ENCODE assay signal across 13 mouse cellular contexts in genomic region chr17:84048533-84048932, GRCm38 (mm10).
DNase-seq lines count a peak whose midpoint lies in the region; ATAC-seq lines count a peak whose summit lies in the region.
"Had no signal": no experiment of that assay in that cellular context is flagged by ENCODE, and none has a peak within 500 bp of the region (broad histone marks: within the 10 kb centered on the region; RNA-seq: fewer than 3 reads in every experiment).

No protein-coding gene starts in this region.

- no peak overlapping the region for H3K4me3 ChIP-seq in liver, embryonic 16.5 days (ENCODE audit: low read depth, low read length)
- no peak overlapping the region for H3K4me3 ChIP-seq in liver, embryonic 12.5 days
- no peak overlapping the region for H3K4me3 ChIP-seq in heart, embryonic 14.5 days (ENCODE audit: control insufficient read depth in 1 of 2, insufficient read depth in 1 of 2, low read depth in 1 of 2, low read length in 2 of 2)
- H3K4me3 ChIP-seq: embryonic facial prominence, embryonic 13.5 days had no signal

- no peaks in the 10 kb centered on the region for H3K36me3 ChIP-seq in liver, embryonic 16.5 days (ENCODE audit: control insufficient read depth, insufficient read depth)
- no peaks in the 10 kb centered on the region for H3K36me3 ChIP-seq in liver, embryonic 12.5 days
- no peaks in the 10 kb centered on the region for H3K36me3 ChIP-seq in heart, embryonic 14.5 days (ENCODE audit: control insufficient read depth, insufficient read depth, low read length)
- H3K36me3 ChIP-seq: embryonic facial prominence, embryonic 13.5 days had no signal

- H3K9ac ChIP-seq in liver, embryonic 16.5 days (ENCODE audit: low read depth, low read length) = no peak overlapping the region
- no peak overlapping the region for H3K9ac ChIP-seq in liver, embryonic 12.5 days
- no peak overlapping the region for H3K9ac ChIP-seq in heart, embryonic 14.5 days (ENCODE audit: low read length)
- H3K9ac ChIP-seq: embryonic facial prominence, embryonic 13.5 days had no signal

- H3K4me2 ChIP-seq in liver, embryonic 16.5 days (ENCODE audit: low read depth, low read length) = no peak overlapping the region
- no peak overlapping the region for H3K4me2 ChIP-seq in liver, embryonic 12.5 days
- no peak overlapping the region for H3K4me2 ChIP-seq in heart, embryonic 14.5 days (ENCODE audit: low read length)
- H3K4me2 ChIP-seq: embryonic facial prominence, embryonic 13.5 days had no signal

- H3K27me3 ChIP-seq in liver, embryonic 16.5 days (ENCODE audit: control insufficient read depth, insufficient read depth, low read depth, low read length) = no peaks in the 10 kb centered on the region
- peaks cover 8% of the 10 kb centered on the region; the same call in 1 of the 2 replicates for H3K27me3 ChIP-seq in liver, embryonic 12.5 days (replicated peaks)
- no peaks in the 10 kb centered on the region for H3K27me3 ChIP-seq in heart, embryonic 14.5 days (ENCODE audit: control insufficient read depth, insufficient read depth, low read length)
- H3K27me3 ChIP-seq: embryonic facial prominence, embryonic 13.5 days had no signal

- no peaks in the 10 kb centered on the region for H3K4me1 ChIP-seq in liver, embryonic 16.5 days (ENCODE audit: control insufficient read depth, low read depth, low read length)
- H3K4me1 ChIP-seq in liver, embryonic 12.5 days = peaks cover 6% of the 10 kb centered on the region; the same call in 1 of the 2 replicates
- peaks cover 14 to 15% of the 10 kb centered on the region in 2 experiments; a peak in 3 of 4 replicates for H3K4me1 ChIP-seq in heart, embryonic 14.5 days (ENCODE audit: control insufficient read depth in 2 of 2, insufficient read depth in 2 of 2, low read length in 2 of 2)

- peak; percentile 63 for ATAC-seq in liver, embryonic 16.5 days (ENCODE audit: low read depth)
- no peak for ATAC-seq in liver, embryonic 12.5 days
- ATAC-seq in heart, embryonic 14.5 days (ENCODE audit: insufficient number of reproducible peaks, insufficient read depth, low FRiP score, low read depth) = peak; percentile 72
- ATAC-seq: forebrain, embryonic 14.5 days had no signal

- peak; percentile 98 for DNase-seq in heart, adult 11 months
- DNase-seq in heart, postnatal 10 days = no peak
- peak; percentile 17 for DNase-seq in brain, adult 2 months (ENCODE audit: low read depth, low spot score)
- no peak for DNase-seq in cerebellum, postnatal 4 days (ENCODE audit: low spot score in 2 of 2)
- DNase-seq in spleen, postnatal 14 days (ENCODE audit: low spot score in 2 of 2) = no peak
- DNase-seq: kidney, adult 18-20 months; thymus, adult 18-20 months had no signal

- H3K9me3 ChIP-seq in liver, embryonic 16.5 days (replicated peaks; ENCODE audit: control insufficient read depth, low read length) = no peaks in the 10 kb centered on the region
- H3K9me3 ChIP-seq in liver, embryonic 12.5 days (replicated peaks) = peaks cover 8% of the 10 kb centered on the region
- H3K9me3 ChIP-seq in heart, embryonic 14.5 days (ENCODE audit: control insufficient read depth, low read length) = peaks cover 7% of the 10 kb centered on the region; the same call in 1 of the 2 replicates

- no peak overlapping the region for H3K27ac ChIP-seq in liver, embryonic 16.5 days (ENCODE audit: low read length)
- H3K27ac ChIP-seq in liver, embryonic 12.5 days = no peak overlapping the region
- peak overlapping the region in 1 of 2 experiments; percentile 46; a peak in 2 of 4 replicates for H3K27ac ChIP-seq in heart, embryonic 14.5 days (replicated peaks in 1 of 2; ENCODE audit: control insufficient read depth in 1 of 2, insufficient read depth in 1 of 2, low read depth in 2 of 2, low read length in 2 of 2)
- H3K27ac ChIP-seq: embryonic facial prominence, embryonic 13.5 days; macrophage had no signal

- 54% methylated on average over 6 of the region's 6 CpGs for WGBS in liver, embryonic 16.5 days (ENCODE audit: insufficient replicate concordance)
- WGBS in liver, embryonic 12.5 days (ENCODE audit: insufficient replicate concordance) = 52% methylated on average over 6 of the region's 6 CpGs
- 45% methylated on average over 6 of the region's 6 CpGs for WGBS in heart, embryonic 14.5 days

- intact Hi-C loops in heart, postnatal 10 days (cut with DNase I) = no loop called here

Comparison
In these comparisons a context has a peak if more than half of its experiments do, and no peak if none do; other contexts are left out.
1. DNase-seq: peak in heart, adult 11 months (single experiment) and brain, adult 2 months (single experiment); none in heart, postnatal 10 days (0 of 2), cerebellum, postnatal 4 days (0 of 2) and spleen, postnatal 14 days (0 of 2).